Mouse (Mus musculus) CH12F3 (cell line): Measurements from ENCODE around the gene Rtkn2.

Experiments used
- in situ Hi-C: fragments of 300-500 bp; cut with MboI; formaldehyde crosslinking; loops from 2 replicates; pipeline ENCODE4 v1.14.3; 2020; ENCODE audit warnings: low sequenced_read_pairs

The Rtkn2 gene

GRCm38 (mm10) chr10:67979401-67980157 lies at the start of gene Rtkn2:
Gene Rtkn2, plus strand, starts transcription at chr10:67979570.
- in situ Hi-C loops: loop anchor here (10.0 kb wide), 1 partner anchor 105 kb away; no protein-coding TSS in a partner anchor

GRCm38 (mm10) chr10:67931328-67931727 lies 48.0 kb upstream of the Rtkn2 start:
- in situ Hi-C loops: no loop called here

- in situ Hi-C loops: no loop called here
These were observed 46.6 kb upstream of the Rtkn2 start for GRCm38 (mm10) chr10:67932780-67933179.

GRCm38 (mm10) chr10:67936944-67937343 lies 42.4 kb upstream of the Rtkn2 start:
- in situ Hi-C loops: no loop called here

GRCm38 (mm10) chr10:67937775-67938174 lies 41.6 kb upstream of the Rtkn2 start:
- in situ Hi-C loops: no loop called here

GRCm38 (mm10) chr10:67939546-67939945 lies 39.8 kb upstream of the Rtkn2 start:
- in situ Hi-C loops: no loop called here

GRCm38 (mm10) chr10:67943513-67943912 lies 35.9 kb upstream of the Rtkn2 start:
- in situ Hi-C loops: no loop called here

GRCm38 (mm10) chr10:67950059-67950748 lies 29.2 kb upstream of the Rtkn2 start:
- in situ Hi-C loops: no loop called here

GRCm38 (mm10) chr10:67951690-67952089 lies 27.7 kb upstream of the Rtkn2 start:
- in situ Hi-C loops: no loop called here

- in situ Hi-C loops: no loop called here
These were observed 23.4 kb upstream of the Rtkn2 start for GRCm38 (mm10) chr10:67955982-67956381.

GRCm38 (mm10) chr10:67959982-67960381 lies 19.4 kb upstream of the Rtkn2 start:
- in situ Hi-C loops: no loop called here

- in situ Hi-C loops: no loop called here
These were observed 16.9 kb upstream of the Rtkn2 start for GRCm38 (mm10) chr10:67962496-67962895.

GRCm38 (mm10) chr10:67964060-67964459 lies 15.3 kb upstream of the Rtkn2 start:
- in situ Hi-C loops: no loop called here

- in situ Hi-C loops: no loop called here
These were observed 14.0 kb upstream of the Rtkn2 start for GRCm38 (mm10) chr10:67965251-67965986.

GRCm38 (mm10) chr10:67966102-67966501 lies 13.3 kb upstream of the Rtkn2 start:
- in situ Hi-C loops: no loop called here

- in situ Hi-C loops: no loop called here
These were observed 12.4 kb upstream of the Rtkn2 start for GRCm38 (mm10) chr10:67966983-67967382.

- in situ Hi-C loops: no loop called here
These were observed 8.1 kb upstream of the Rtkn2 start for GRCm38 (mm10) chr10:67971166-67971796.

GRCm38 (mm10) chr10:67977271-67977670 lies 2.1 kb upstream of the Rtkn2 start:
- in situ Hi-C loops: no loop called here

GRCm38 (mm10) chr10:67983776-67984175 lies 4.4 kb downstream of the Rtkn2 start:
- in situ Hi-C loops: loop anchor here (10.0 kb wide), 1 partner anchor 109 kb away; no protein-coding TSS in a partner anchor

- in situ Hi-C loops: loop anchor here (10.0 kb wide), 1 partner anchor 110 kb away; no protein-coding TSS in a partner anchor
These were observed 5.0 kb downstream of the Rtkn2 start for GRCm38 (mm10) chr10:67984271-67984943.
